Mouse (Mus musculus) intestine, embryonic 16.5 days (tissue): ENCODE data around the gene Hoxb3. TPM values are rescaled to one million over a fixed set of nuclear protein-coding genes. Genes with fewer than 3 reads are reported as not detected.

Experiments
- ATAC-seq: fragments of 200-750 bp; cut with Nextera tagmentation; 2 replicates; pipeline ENCODE4 v1.8.0; 2017; ENCODE audit warnings: moderate TSS enrichment, moderate library complexity
- H3K27ac ChIP-seq: fragments of 300-500 bp; sonication (generic); 2 replicates; pipeline ENCODE4 v1.5.1; 2014; ENCODE audit warnings: mild to moderate bottlenecking, low read length
- H3K27me3 ChIP-seq: fragments of 300-500 bp; sonication (generic); replicated peaks from 2 replicates; pipeline ENCODE4 v1.6.1; 2014; ENCODE audit warnings: low read length, control low read depth, mixed read lengths; ENCODE audit not compliant: control insufficient read depth, insufficient read depth
- H3K36me3 ChIP-seq: fragments of 300-500 bp; sonication (generic); 2 replicates; pipeline ENCODE4 v1.6.1; 2014; ENCODE audit warnings: low read length, control low read depth; ENCODE audit not compliant: control insufficient read depth, insufficient read depth
- H3K4me1 ChIP-seq: fragments of 300-500 bp; sonication (generic); 2 replicates; pipeline ENCODE4 v1.6.1; 2014; ENCODE audit warnings: low read length, control low read depth, mixed read lengths; ENCODE audit not compliant: control insufficient read depth, insufficient read depth
- H3K4me2 ChIP-seq: fragments of 300-500 bp; sonication (generic); 2 replicates; pipeline ENCODE4 v1.6.1; 2014; ENCODE audit warnings: low read depth, low read length, control low read depth
- H3K4me3 ChIP-seq: fragments of 300-500 bp; sonication (generic); 2 replicates; pipeline ENCODE4 v1.5.1; 2014; ENCODE audit warnings: mild to moderate bottlenecking, low read length
- H3K9ac ChIP-seq: fragments of 300-500 bp; sonication (generic); 2 replicates; pipeline ENCODE4 v1.6.1; 2014; ENCODE audit warnings: low read depth, low read length
- H3K9me3 ChIP-seq: fragments of 300-500 bp; sonication (generic); 2 replicates; pipeline ENCODE4 v1.6.1; 2016; ENCODE audit warnings: low read length, control low read depth; ENCODE audit not compliant: control insufficient read depth
- WGBS: fragments of 180-500 bp; shearing (Covaris S2); extraction: QIAGEN DNeasy Blood & Tissue Kit; methylation state at CpG from one replicate; pipeline ENCODE4 v1.1.7; 2014; 5-methylcytosine and 5-hydroxymethylcytosine counted together
- microRNA counts: library from miRNA; unstranded; fragments of <30 nt; microRNA quantifications from one replicate; lab custom pipeline; 2016
- microRNA-seq: library from miRNA; unstranded; fragments of <30 nt; microRNA quantifications from one replicate; pipeline ENCODE4, GENCODE M21; 2016
- polyA plus RNA-seq: library from polyadenylated mRNA; unstranded; fragments of >200 nt; fragmentation: Nextera tagmentation; extraction: Ambion mirVana; gene quantifications from 2 replicates; pipeline ENCODE4 v1.2.1, GENCODE M21; 2015

Hoxb3 gene
- polyA plus RNA-seq, 1 experiment from 2014 or later = 1.4 TPM

DNA sequence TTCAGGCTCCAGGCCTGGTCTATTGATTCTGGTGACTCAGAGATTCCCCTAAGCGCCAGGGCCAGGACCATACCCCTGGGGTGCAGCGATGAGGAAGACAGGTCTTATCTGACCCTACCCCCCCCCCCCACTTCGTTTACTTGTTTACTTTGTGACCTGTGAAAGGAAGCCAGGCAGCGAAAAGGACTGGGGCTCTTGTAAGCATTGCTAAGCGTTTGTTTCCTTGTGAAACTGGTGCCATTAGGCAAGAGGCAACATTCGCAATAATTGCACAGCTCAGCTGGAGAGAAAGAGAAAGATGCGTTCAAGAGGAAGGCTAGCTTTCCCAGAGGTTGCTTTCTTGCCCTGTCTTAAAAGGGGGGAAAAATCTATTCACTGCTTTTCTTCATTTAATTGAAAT is 46.0 kb downstream of the Hoxb3 start:
- Histone ChIP-seq H3K9me3 (no peaks in the 10 kb centered on the region), H3K36me3 (no peaks in the 10 kb centered on the region), H3K4me1 (peaks cover 10% of the 10 kb centered on the region), H3K27me3 (no peaks in the 10 kb centered on the region; the same call in 1 of the 2 replicates), H3K27ac (no peak overlapping the region), H3K9ac (no peak overlapping the region), H3K4me3 (no peak overlapping the region), H3K4me2 (no peak overlapping the region)
- WGBS = 51% methylated on average over 7 of the region's 7 CpGs
- no peak for ATAC-seq

- no peaks in the 10 kb centered on the region for H3K27me3 ChIP-seq
- 38% methylated on average over 3 of the region's 3 CpGs for whole genome bisulfite sequencing
- no peak overlapping the region for H3K27ac ChIP-seq
- H3K36me3 ChIP-seq = no peaks in the 10 kb centered on the region
- no peak overlapping the region for H3K4me2 ChIP-seq
- H3K4me3 ChIP-seq = no peak overlapping the region
- H3K4me1 ChIP-seq = peaks cover 7% of the 10 kb centered on the region
- no peaks in the 10 kb centered on the region for H3K9me3 ChIP-seq
- ATAC-seq = no peak
- H3K9ac ChIP-seq = no peak overlapping the region
Observed at GRCm38 (mm10) chr11:96371726-96372125, 48.6 kb downstream of the Hoxb3 start.

DNA sequence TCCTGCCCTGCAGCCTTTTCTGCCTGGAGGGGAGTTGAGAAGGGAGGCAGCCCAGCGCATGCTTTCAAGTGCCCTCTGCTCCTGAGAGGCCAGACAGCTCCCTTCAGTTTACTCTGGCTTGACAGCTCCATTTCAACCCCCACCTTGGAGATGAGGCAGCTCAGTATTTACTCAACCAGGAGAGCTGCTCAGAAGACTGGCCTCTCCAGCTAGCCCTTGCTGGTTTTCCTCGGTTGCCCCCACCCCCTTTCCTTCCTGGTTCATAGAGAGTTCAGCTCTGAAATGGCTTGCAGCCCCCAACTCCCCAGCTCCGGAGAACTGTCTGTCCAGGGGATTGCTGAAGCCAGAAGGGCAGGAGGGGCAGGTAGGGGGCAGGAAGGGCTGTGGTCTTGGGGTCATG is 49.4 kb downstream of the Hoxb3 start:
- Histone ChIP-seq H3K4me3 (no peak overlapping the region), H3K9me3 (no peaks in the 10 kb centered on the region), H3K4me2 (no peak overlapping the region), H3K36me3 (no peaks in the 10 kb centered on the region), H3K9ac (no peak overlapping the region), H3K4me1 (peaks cover 7% of the 10 kb centered on the region), H3K27me3 (no peaks in the 10 kb centered on the region), H3K27ac (no peak overlapping the region)
- 15% methylated on average over 3 of the region's 3 CpGs for WGBS
- ATAC-seq = no peak

- no peaks in the 10 kb centered on the region for H3K9me3 ChIP-seq
- H3K27me3 ChIP-seq = no peaks in the 10 kb centered on the region
- peaks cover 7% of the 10 kb centered on the region for H3K4me1 ChIP-seq
- ATAC-seq = no peak
- H3K27ac ChIP-seq = no peak overlapping the region
- no peak overlapping the region for H3K4me3 ChIP-seq
- WGBS = 55% methylated on average over 7 of the region's 7 CpGs
- H3K9ac ChIP-seq = no peak overlapping the region
- no peak overlapping the region for H3K4me2 ChIP-seq
- no peaks in the 10 kb centered on the region for H3K36me3 ChIP-seq
Observed at GRCm38 (mm10) chr11:96374810-96375209, 51.7 kb downstream of the Hoxb3 start.

DNA sequence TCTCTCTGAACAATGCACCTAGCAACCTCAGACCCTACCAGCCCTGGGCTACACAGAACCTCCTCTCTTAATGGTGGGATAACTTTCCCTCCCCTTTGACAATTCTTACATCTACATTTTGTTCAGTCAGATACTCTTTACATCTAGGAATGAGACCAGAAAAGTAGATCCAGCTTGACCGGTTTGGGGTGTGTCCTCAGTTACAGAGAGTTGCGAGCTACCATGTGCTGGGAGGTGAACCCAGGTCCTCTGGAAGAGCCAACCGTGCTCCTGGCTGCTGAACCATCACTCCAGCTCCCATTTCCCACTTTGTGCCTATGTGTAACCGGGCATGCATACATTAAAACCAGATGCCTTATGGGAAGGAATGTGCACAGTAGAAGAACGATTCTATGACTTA is 60.3 kb downstream of the Hoxb3 start:
- no peak overlapping the region for H3K4me2 ChIP-seq
- no peaks in the 10 kb centered on the region for H3K36me3 ChIP-seq
- H3K27ac ChIP-seq = no peak overlapping the region
- H3K4me1 ChIP-seq = no peaks in the 10 kb centered on the region
- 59% methylated on average over 5 of the region's 5 CpGs for WGBS
- ATAC-seq = no peak
- no peaks in the 10 kb centered on the region for H3K27me3 ChIP-seq
- no peak overlapping the region for H3K4me3 ChIP-seq
- H3K9ac ChIP-seq = no peak overlapping the region
- H3K9me3 ChIP-seq = no peaks in the 10 kb centered on the region

GRCm38 (mm10) chr11:96387635-96388034 is 64.5 kb downstream of the Hoxb3 start:
- no peak for ATAC-seq

GRCm38 (mm10) chr11:96396772-96397626 is 73.9 kb downstream of the Hoxb3 start:
- peak overlapping the region; percentile 61; the same call in 1 of the 2 replicates for H3K27ac ChIP-seq
- WGBS = 16% methylated on average over 15 of the region's 15 CpGs

More at GRCm38 (mm10) chr11:96387635-96388034, 64.5 kb downstream of the Hoxb3 start:
- Histone ChIP-seq H3K4me2 (no peak overlapping the region), H3K27ac (no peak overlapping the region), H3K4me3 (no peak overlapping the region), H3K9ac (no peak overlapping the region), H3K27me3 (no peaks in the 10 kb centered on the region), H3K9me3 (no peaks in the 10 kb centered on the region), H3K4me1 (0 out of 2 replicates have a peak, but pooled peaks cover 3% of the 10 kb centered on the region), H3K36me3 (no peaks in the 10 kb centered on the region)
- WGBS = 83% methylated on average over 2 of the region's 2 CpGs

More at GRCm38 (mm10) chr11:96396772-96397626, 73.9 kb downstream of the Hoxb3 start:
- no peaks in the 10 kb centered on the region for H3K36me3 ChIP-seq
- H3K4me2 ChIP-seq = no peak overlapping the region
- H3K4me3 ChIP-seq = no peak overlapping the region
- H3K4me1 ChIP-seq = peaks cover 16% of the 10 kb centered on the region
- no peak overlapping the region for H3K9ac ChIP-seq
- no peaks in the 10 kb centered on the region for H3K27me3 ChIP-seq
- ATAC-seq = peak; percentile 76
- H3K9me3 ChIP-seq = no peaks in the 10 kb centered on the region

MicroRNAs within 50 kb of the gene (microRNA counts, 519-probe panel; counts per million panel counts)
- 3,664 counts per million, percentile 92 among the panel's probes with 10 or more counts for microRNA mmu-miR-10a (lab: Ali Mortazavi, UCI)

Small RNA genes lying within 50 kb of the gene (microRNA-seq; reads per million reads assigned to microRNA genes)
- gene Mir10a = 56,371 reads per million, percentile 99 among the genes with 10 or more reads in this experiment

Other genes with a start within 250 kb of the Hoxb3 start
- gene Atp5g1, start 247.7 kb upstream of the Hoxb3 start, polyA plus RNA-seq = 1,152 and 1,154 TPM in 2 replicates
- gene Calcoco2, start 211.4 kb upstream of the Hoxb3 start, polyA plus RNA-seq = 0.10 TPM in 2 replicates
- gene Ttll6, start 189.5 kb upstream of the Hoxb3 start, polyA plus RNA-seq = 0.27 and 0.51 TPM in 2 replicates
- 1.9 and 5.1 TPM in 2 replicates for gene Hoxb13, start 129.0 kb upstream of the Hoxb3 start, polyA plus RNA-seq
- 0.99 and 1.2 TPM in 2 replicates for gene Hoxb9, start 51.9 kb upstream of the Hoxb3 start, polyA plus RNA-seq
- gene Hoxb8, start 41.4 kb upstream of the Hoxb3 start, polyA plus RNA-seq = 0.71 and 0.97 TPM in 2 replicates
- 10.0 and 11.3 TPM in 2 replicates for gene Hoxb7, start 36.7 kb upstream of the Hoxb3 start, polyA plus RNA-seq
- gene Hoxb6, start 30.9 kb upstream of the Hoxb3 start, polyA plus RNA-seq = 11.1 and 11.3 TPM in 2 replicates
- gene Hoxb5, start 20.0 kb upstream of the Hoxb3 start, polyA plus RNA-seq = 26.4 and 28.7 TPM in 2 replicates
- gene Hoxb4, start 5.1 kb upstream of the Hoxb3 start, polyA plus RNA-seq = 1.8 and 2.0 TPM in 2 replicates
- 9.6 and 11.6 TPM in 2 replicates for gene Hoxb2, start 27.2 kb downstream of the Hoxb3 start, polyA plus RNA-seq
- gene Hoxb1, start 42.4 kb downstream of the Hoxb3 start, polyA plus RNA-seq = not detected in 2 replicates
- 0.67 and 0.88 TPM in 2 replicates for gene Skap1, start 141.3 kb downstream of the Hoxb3 start, polyA plus RNA-seq